In the genomic region with DNA sequence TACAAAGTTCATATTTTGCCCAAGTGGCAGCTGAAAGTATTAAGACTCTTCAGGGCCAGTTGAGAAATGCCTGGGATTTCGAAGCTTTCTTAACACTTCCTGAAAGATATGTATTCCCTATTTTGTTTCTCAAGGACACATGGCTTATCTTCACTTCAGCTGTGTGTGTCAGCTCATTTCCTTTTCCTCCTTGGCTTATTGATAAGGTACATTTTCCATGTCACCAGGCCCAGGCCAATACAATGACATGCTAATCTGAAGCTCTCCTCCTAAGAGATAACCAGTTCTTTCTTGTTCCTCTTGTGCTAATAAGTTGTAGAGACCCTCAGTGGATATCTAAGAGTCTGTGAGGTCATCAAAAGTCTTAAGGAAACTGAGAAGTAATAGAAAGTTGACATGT, we compare ENCODE assay signal across 21 mouse cellular contexts.
"Had no signal": no experiment of that assay in that cellular context is flagged by ENCODE, and none has a peak within 500 bp of the region (broad histone marks: within the 10 kb centered on the region; RNA-seq: fewer than 3 reads in every experiment).

No protein-coding gene starts in this region.

- DNase-seq: lung, adult 2 months; lung, postnatal 14 days; lung, postnatal 4 days; midbrain, embryonic 14.5 days; retina, postnatal 1 day; right cerebral cortex, adult 18-20 months; right cerebral cortex, postnatal 25 days; right cerebral cortex, postnatal 4 days; spleen, adult 18-20 months; thymus, adult 18-20 months; thymus, postnatal 14 days; thymus, postnatal 36 days had no signal

- H3K27ac ChIP-seq: liver, embryonic 15.5 days; lung, embryonic 15.5 days; midbrain, embryonic 10.5 days; midbrain, embryonic 12.5 days; neural tube, embryonic 13.5 days; neural tube, embryonic 15.5 days had no signal

- H3K4me1 ChIP-seq: liver, embryonic 15.5 days; lung, embryonic 15.5 days had no signal

- H3K36me3 ChIP-seq: liver, embryonic 15.5 days; lung, embryonic 15.5 days; midbrain, embryonic 12.5 days; neural tube, embryonic 13.5 days; neural tube, embryonic 15.5 days had no signal

- H3K9me3 ChIP-seq: liver, embryonic 15.5 days; lung, embryonic 15.5 days; midbrain, embryonic 10.5 days; midbrain, embryonic 12.5 days; neural tube, embryonic 13.5 days; neural tube, embryonic 15.5 days had no signal

- H3K4me2 ChIP-seq: liver, embryonic 15.5 days; lung, embryonic 15.5 days; midbrain, embryonic 12.5 days; neural tube, embryonic 13.5 days; neural tube, embryonic 15.5 days had no signal

- ATAC-seq: lung, postnatal 0 days; midbrain, embryonic 16.5 days had no signal

- H3K4me3 ChIP-seq: liver, embryonic 15.5 days; lung, embryonic 15.5 days; midbrain, embryonic 10.5 days; midbrain, embryonic 12.5 days; myocyte; neural tube, embryonic 13.5 days; neural tube, embryonic 15.5 days had no signal

- H3K27me3 ChIP-seq: lung, embryonic 15.5 days had no signal

- H3K9ac ChIP-seq: liver, embryonic 15.5 days; lung, embryonic 15.5 days; midbrain, embryonic 12.5 days; neural tube, embryonic 13.5 days; neural tube, embryonic 15.5 days had no signal
